Mouse (Mus musculus): Measurements from ENCODE around the gene Hba-x. TPM values are rescaled to one million over a fixed set of nuclear protein-coding genes. Genes with fewer than 3 reads are reported as not detected.
"Not testable (repeated sequence)": the region's sequence is repeated elsewhere in the genome, so short reads cannot be mapped to it uniquely, and the experiment has no call there.

The Hba-x gene
- polyA plus RNA-seq, 1 experiment from 2014 or later: 319 TPM

- not testable (repeated sequence) for H3K9ac ChIP-seq; H3K4me1 ChIP-seq (replicated peaks); H3K27ac ChIP-seq (replicated peaks); H3K4me2 ChIP-seq; ATAC-seq (ENCODE audit: low read depth); H3K27me3 ChIP-seq; H3K4me3 ChIP-seq; H3K36me3 ChIP-seq; H3K9me3 ChIP-seq
- WGBS: no CpG with 5 or more reads among the region's 4 CpGs
Observed at GRCm38 (mm10) chr11:32296203-32296602, 20.0 kb downstream of the Hba-x start, which contains the start of gene Hba-a2. Gene Hba-a2 (plus strand): TSS chr11:32296489.

GRCm38 (mm10) chr11:32297417-32297816 lies 21.2 kb downstream of the Hba-x start:
- not testable (repeated sequence) for H3K9me3 ChIP-seq; H3K4me1 ChIP-seq (replicated peaks); H3K4me2 ChIP-seq; H3K27ac ChIP-seq (replicated peaks); H3K9ac ChIP-seq; H3K4me3 ChIP-seq; ATAC-seq (ENCODE audit: low read depth); H3K36me3 ChIP-seq
- 60% methylated on average over 2 of the region's 2 CpGs for WGBS
- peaks cover 20% of the 10 kb centered on the region for H3K27me3 ChIP-seq

DNA sequence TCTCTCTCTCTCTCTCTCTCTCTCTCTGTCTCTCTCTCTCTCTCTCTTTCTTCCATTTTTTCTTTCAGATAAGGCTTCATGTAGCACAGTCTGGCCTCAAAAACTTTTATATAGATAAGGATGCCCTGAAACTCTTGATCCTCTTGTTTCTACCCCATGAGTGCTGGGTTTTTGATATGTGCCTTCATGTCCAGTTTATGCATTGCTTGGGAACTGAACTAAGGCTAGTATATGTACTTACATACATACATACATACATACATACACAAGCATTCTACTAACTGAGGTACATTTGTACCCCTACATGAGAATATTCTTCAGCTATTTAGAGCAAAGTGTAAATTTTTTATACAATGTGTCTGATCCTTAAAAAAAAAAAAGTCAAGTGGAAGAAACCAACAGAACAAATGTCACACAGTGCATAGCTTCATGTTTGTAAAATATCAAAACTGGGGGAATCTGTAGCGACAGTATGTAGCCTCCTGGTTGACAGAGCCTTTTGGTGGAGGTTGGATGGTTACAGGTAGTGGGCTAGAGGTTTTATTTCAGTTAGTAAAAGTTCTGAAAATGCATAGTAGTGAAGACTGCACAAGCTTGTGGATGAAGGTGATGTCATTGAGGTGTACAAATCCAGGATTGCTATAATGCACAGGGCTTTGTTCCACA lies 21.8 kb downstream of the Hba-x start:
- Histone ChIP-seq H3K4me3 (no peak overlapping the region), H3K4me2 (no peak overlapping the region), H3K9ac (no peak overlapping the region), H3K9me3 (no peaks in the 10 kb centered on the region), H3K27me3 (peaks cover 20% of the 10 kb centered on the region), H3K4me1 (replicated peaks) (no peaks in the 10 kb centered on the region), H3K27ac (replicated peaks) (no peak overlapping the region), H3K36me3 (no peaks in the 10 kb centered on the region)
- no peak for ATAC-seq (ENCODE audit: low read depth)
- WGBS: 93% methylated on average over 1 of the region's 1 CpGs

- no peaks in the 10 kb centered on the region for H3K4me1 ChIP-seq (replicated peaks)
- H3K27ac ChIP-seq (replicated peaks): no peak overlapping the region
- WGBS: 96% methylated on average over 2 of the region's 2 CpGs
- no peaks in the 10 kb centered on the region for H3K36me3 ChIP-seq
- H3K27me3 ChIP-seq: peaks cover 20% of the 10 kb centered on the region
- H3K9ac ChIP-seq: no peak overlapping the region
- H3K4me2 ChIP-seq: no peak overlapping the region
- no peaks in the 10 kb centered on the region for H3K9me3 ChIP-seq
- ATAC-seq (ENCODE audit: low read depth): no peak
- H3K4me3 ChIP-seq: no peak overlapping the region
Observed at GRCm38 (mm10) chr11:32298532-32298918, 22.3 kb downstream of the Hba-x start.

DNA sequence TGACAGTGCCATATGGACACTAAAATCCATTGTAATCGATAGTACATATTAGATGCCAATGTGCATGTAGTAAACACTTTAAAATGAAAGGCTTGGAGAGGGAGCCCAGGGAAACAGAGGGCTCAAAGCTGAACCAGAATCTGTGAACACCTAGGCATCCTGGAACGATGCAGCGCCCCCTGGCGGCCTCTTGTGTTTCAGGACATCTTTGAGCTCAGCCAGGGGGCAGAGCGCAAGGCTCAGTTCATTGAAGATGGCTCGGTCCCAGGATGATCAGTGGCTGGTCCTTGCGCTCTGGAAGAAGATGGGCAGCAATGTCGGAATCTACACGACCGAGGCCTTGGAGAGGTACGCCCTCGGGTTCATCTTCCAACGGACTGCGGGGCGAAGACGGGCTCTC lies 23.7 kb downstream of the Hba-x start, which contains the start of gene Hbq1a:
Gene Hbq1a (plus strand): TSS at position 205 of the 400 bp plus-strand sequence.
- H3K27ac ChIP-seq (replicated peaks); H3K4me1 ChIP-seq (replicated peaks): not testable (repeated sequence)

DNA sequence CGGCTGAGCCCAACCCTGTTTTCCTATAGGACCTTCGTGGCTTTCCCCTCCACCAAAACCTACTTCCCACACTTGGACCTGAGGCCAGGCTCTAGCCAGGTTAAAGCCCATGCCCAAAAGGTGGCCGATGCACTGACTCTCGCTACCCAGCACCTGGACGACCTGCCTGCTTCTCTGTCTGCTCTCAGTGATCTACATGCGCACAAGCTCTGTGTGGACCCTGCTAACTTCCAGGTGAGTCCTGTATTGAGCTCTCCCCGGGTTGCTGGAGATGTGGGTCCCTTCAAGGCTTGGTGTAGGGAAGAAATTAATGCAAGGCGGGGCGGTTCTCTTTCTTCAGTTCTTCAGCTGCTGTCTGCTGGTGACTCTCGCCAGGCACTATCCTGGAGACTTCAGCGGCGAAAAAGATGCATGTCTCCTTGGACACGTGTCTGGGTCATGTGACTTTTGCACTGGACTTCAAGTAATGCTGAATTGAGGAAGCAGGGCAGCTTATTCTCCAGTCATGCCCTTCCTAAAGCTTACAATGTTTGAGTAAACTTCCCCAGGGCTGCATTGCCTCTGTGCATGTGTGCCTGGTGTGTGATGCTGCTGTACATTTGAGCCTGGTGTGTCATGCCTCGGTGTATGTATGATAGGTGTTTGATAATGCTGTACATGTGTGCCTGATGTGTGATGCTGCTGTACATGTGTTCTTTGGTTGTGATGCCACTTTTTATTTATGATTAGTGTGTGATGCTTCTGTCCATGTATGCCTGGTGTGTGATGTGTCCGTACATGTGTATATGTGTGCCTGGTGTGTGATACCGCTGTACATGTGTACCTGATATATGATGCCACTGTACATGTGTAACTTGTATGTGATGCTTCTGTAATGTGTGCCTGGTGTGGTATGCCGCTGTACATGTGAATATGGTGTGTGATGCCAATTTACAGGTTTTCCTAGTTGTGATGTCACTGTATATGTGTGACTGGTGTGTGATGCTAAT lies 24.4 kb downstream of the Hba-x start:
- peak; percentile 25; the same call in 1 of the 2 replicates for ATAC-seq (ENCODE audit: low read depth)
- Histone ChIP-seq H3K9ac (no peak overlapping the region), H3K27me3 (peaks cover 20% of the 10 kb centered on the region), H3K4me3 (peak overlapping the region; percentile 26), H3K9me3 (no peaks in the 10 kb centered on the region), H3K4me2 (peak overlapping the region; percentile 49), H3K27ac (replicated peaks) (no peak overlapping the region), H3K36me3 (no peaks in the 10 kb centered on the region), H3K4me1 (replicated peaks) (no peaks in the 10 kb centered on the region)
- WGBS: 56% methylated on average over 16 of the region's 17 CpGs

More for the DNA sequence above, 23.7 kb downstream of the Hba-x start, which contains the start of gene Hbq1a:
- H3K9ac ChIP-seq, H3K36me3 ChIP-seq, H3K9me3 ChIP-seq: not testable (repeated sequence)
- WGBS: 5% methylated on average over 16 of the region's 16 CpGs
- Histone ChIP-seq H3K27me3 (peaks cover 20% of the 10 kb centered on the region), H3K4me2 (peak within 1 kb of the TSS; percentile 49), H3K4me3 (peak within 1 kb of the TSS; percentile 26)
- ATAC-seq (ENCODE audit: low read depth): peak; percentile 73

- H3K4me1 ChIP-seq (replicated peaks): no peaks in the 10 kb centered on the region
- H3K27me3 ChIP-seq: peaks cover 20% of the 10 kb centered on the region
- no peak overlapping the region for H3K9ac ChIP-seq
- H3K4me3 ChIP-seq: no peak overlapping the region
- no peak for ATAC-seq (ENCODE audit: low read depth)
- no peak overlapping the region for H3K27ac ChIP-seq (replicated peaks)
- H3K36me3 ChIP-seq: no peaks in the 10 kb centered on the region
- H3K9me3 ChIP-seq: no peaks in the 10 kb centered on the region
- H3K4me2 ChIP-seq: no peak overlapping the region
- WGBS: 69% methylated on average over 1 of the region's 1 CpGs
Observed at GRCm38 (mm10) chr11:32301506-32301905, 25.3 kb downstream of the Hba-x start.

DNA sequence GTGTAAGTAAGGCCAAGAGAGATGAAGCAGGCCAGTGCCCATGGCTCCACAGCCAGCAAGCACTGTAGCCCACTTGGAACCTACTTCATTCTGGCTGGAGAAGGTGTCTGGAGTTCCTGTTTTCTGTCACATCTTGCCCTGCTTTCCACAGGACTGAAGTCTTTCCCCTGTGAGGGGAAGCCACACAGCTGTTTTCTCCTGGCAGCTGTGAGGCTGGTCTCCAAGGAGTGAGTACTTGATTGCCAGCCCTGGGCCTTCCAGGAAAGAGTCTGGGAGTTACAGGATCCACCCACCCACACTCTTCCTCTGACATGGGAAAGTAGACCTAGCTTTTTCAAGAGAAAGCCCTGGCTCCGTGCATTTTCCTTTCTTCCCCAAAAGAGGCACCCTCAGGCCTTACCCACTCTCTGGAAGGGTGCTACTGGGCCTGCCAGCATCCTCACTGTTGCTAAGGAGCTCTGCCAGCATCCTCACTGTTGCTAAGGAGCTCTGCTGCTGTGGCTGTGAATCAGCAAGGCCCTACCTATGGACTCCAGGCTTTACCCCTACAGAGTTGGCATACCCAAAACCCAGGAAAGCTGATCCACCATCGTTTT lies 26.7 kb downstream of the Hba-x start:
- no peaks in the 10 kb centered on the region for H3K4me1 ChIP-seq (replicated peaks)
- H3K9ac ChIP-seq: no peak overlapping the region
- no peak for ATAC-seq (ENCODE audit: low read depth)
- no peak overlapping the region for H3K4me2 ChIP-seq
- no peak overlapping the region for H3K4me3 ChIP-seq
- no peaks in the 10 kb centered on the region for H3K9me3 ChIP-seq
- no peak overlapping the region for H3K27ac ChIP-seq (replicated peaks)
- 58% methylated on average over 2 of the region's 2 CpGs for WGBS
- peaks cover 20% of the 10 kb centered on the region for H3K27me3 ChIP-seq
- no peaks in the 10 kb centered on the region for H3K36me3 ChIP-seq

DNA sequence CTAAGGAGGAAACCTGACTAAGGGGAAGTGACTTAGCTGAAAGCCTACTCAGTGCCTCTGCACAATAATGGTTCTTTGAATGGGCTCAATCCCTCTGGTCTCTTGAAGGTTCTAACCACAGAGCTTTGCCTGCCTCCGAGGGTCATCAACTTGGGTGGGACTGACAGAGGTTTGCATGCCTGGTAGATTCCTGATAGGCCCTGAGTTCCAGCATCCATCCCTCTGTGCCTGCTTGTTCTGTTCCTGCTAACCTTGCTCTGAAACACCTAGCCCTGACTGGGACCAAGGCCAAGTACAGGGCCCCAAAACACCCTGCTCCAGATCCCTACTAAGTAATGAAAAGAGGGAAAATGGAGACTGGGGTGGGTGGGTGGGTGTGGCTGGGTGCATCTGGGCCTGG lies 27.3 kb downstream of the Hba-x start:
- Histone ChIP-seq H3K9ac (no peak overlapping the region), H3K27me3 (peaks cover 20% of the 10 kb centered on the region), H3K27ac (replicated peaks) (no peak overlapping the region), H3K4me1 (replicated peaks) (no peaks in the 10 kb centered on the region), H3K4me3 (no peak overlapping the region), H3K4me2 (no peak overlapping the region), H3K9me3 (no peaks in the 10 kb centered on the region), H3K36me3 (no peaks in the 10 kb centered on the region)
- no peak for ATAC-seq (ENCODE audit: low read depth)
- 87% methylated on average over 1 of the region's 1 CpGs for WGBS

DNA sequence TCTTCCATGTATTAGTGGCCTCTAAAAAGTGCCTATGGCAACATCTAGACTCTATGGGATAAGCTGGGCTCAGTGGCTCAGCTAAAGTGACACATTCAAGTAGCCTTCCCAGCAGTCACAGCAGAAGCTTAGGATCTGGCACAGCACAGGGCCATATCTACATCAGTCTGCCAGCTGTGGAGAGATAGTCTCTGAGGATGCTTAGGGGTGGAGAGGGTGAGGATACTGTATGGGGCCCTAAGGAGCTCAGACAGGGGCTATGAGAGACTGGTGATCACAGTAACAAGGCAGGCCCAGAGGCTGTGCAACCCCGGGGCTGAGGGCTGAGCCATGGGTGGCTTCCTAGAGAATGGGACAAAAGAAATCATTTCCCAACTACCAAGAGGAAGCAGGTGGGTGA lies 30.8 kb downstream of the Hba-x start:
- Histone ChIP-seq H3K36me3 (no peaks in the 10 kb centered on the region), H3K9me3 (no peaks in the 10 kb centered on the region), H3K27ac (replicated peaks) (no peak overlapping the region), H3K9ac (no peak overlapping the region), H3K4me3 (no peak overlapping the region), H3K4me2 (no peak overlapping the region), H3K4me1 (replicated peaks) (no peaks in the 10 kb centered on the region), H3K27me3 (peaks cover 4% of the 10 kb centered on the region; the same call in 1 of the 2 replicates)
- WGBS: 60% methylated on average over 1 of the region's 1 CpGs
- ATAC-seq (ENCODE audit: low read depth): no peak

GRCm38 (mm10) chr11:32309446-32309845 lies 33.2 kb downstream of the Hba-x start:
- Histone ChIP-seq H3K9me3 (no peaks in the 10 kb centered on the region), H3K9ac (no peak overlapping the region), H3K4me2 (no peak overlapping the region), H3K4me1 (replicated peaks) (no peaks in the 10 kb centered on the region), H3K27me3 (no peaks in the 10 kb centered on the region), H3K4me3 (no peak overlapping the region), H3K27ac (replicated peaks) (no peak overlapping the region), H3K36me3 (no peaks in the 10 kb centered on the region)
- 34% methylated on average over 4 of the region's 4 CpGs for WGBS
- ATAC-seq (ENCODE audit: low read depth): no peak

- Histone ChIP-seq H3K9ac (no peak overlapping the region), H3K4me2 (no peak overlapping the region), H3K27ac (replicated peaks) (no peak overlapping the region), H3K36me3 (no peaks in the 10 kb centered on the region), H3K9me3 (no peaks in the 10 kb centered on the region), H3K4me3 (no peak overlapping the region), H3K27me3 (no peaks in the 10 kb centered on the region), H3K4me1 (replicated peaks) (no peaks in the 10 kb centered on the region)
- 78% methylated on average over 3 of the region's 3 CpGs for WGBS
- ATAC-seq (ENCODE audit: low read depth): no peak
Observed at GRCm38 (mm10) chr11:32309928-32310327, 33.7 kb downstream of the Hba-x start.
